Mouse (Mus musculus) heart, adult 2 months (tissue): ENCODE measurements around the gene Hjurp. TPM values are rescaled to one million over a fixed set of nuclear protein-coding genes. Genes with fewer than 3 reads are reported as not detected.

ENCODE experiments used
- DNase-seq, 2 experiments: peaks; one replicate each; pipeline ENCODE4 v3.0.0; 2021
- H3K27ac ChIP-seq: fragments of 200-600 bp; 2 replicates; pipeline ENCODE4 v1.8.1; 2022
- H3K27me3 ChIP-seq: fragments of 200-500 bp; 2 replicates; pipeline ENCODE4 v1.6.1; 2012; ENCODE audit warnings: mild to moderate bottlenecking, low read length, inconsistent platforms, mixed read lengths; ENCODE audit not compliant: control insufficient read depth, insufficient read depth
- H3K36me3 ChIP-seq: fragments of 200-500 bp; 2 replicates; pipeline ENCODE4 v1.6.1; 2012; ENCODE audit warnings: low read length, inconsistent platforms; ENCODE audit not compliant: control insufficient read depth, insufficient read depth
- H3K4me1 ChIP-seq: fragments of 200-500 bp; 2 replicates; pipeline ENCODE4 v1.6.1; 2011; ENCODE audit warnings: low read length; ENCODE audit not compliant: control insufficient read depth, insufficient read depth
- H3K4me3 ChIP-seq: fragments of 200-600 bp; 2 replicates; pipeline ENCODE4 v1.8.1; 2022
- H3K79me2 ChIP-seq: fragments of 200-500 bp; replicated peaks from 2 replicates; pipeline ENCODE4 v1.6.1; 2012; ENCODE audit warnings: mild to moderate bottlenecking, inconsistent platforms, low read length, moderate library complexity, mixed read lengths; ENCODE audit not compliant: control insufficient read depth, insufficient read depth
- H3K9ac ChIP-seq: fragments of 200-500 bp; 2 replicates; pipeline ENCODE4 v1.6.1; 2012; ENCODE audit warnings: low read depth, mild to moderate bottlenecking, control low read depth, inconsistent platforms, low read length, mixed read lengths
- CTCF ChIP-seq: fragments of 200-600 bp; IDR thresholded peaks from 2 replicates; pipeline ENCODE4 v1.8.1; 2022; ENCODE audit warnings: antibody characterized with exemption, mild to moderate bottlenecking, moderate library complexity
- EP300 ChIP-seq: fragments of 200-500 bp; IDR thresholded peaks from 2 replicates; pipeline ENCODE4 v1.6.1; 2011; ENCODE audit warnings: low read depth, low read length, control low read depth; ENCODE audit not compliant: insufficient read depth
- POLR2A ChIP-seq: fragments of 200-500 bp; IDR thresholded peaks from 2 replicates; pipeline ENCODE4 v1.6.1; 2011; ENCODE audit warnings: mild to moderate bottlenecking, low read depth, low read length, control low read depth; ENCODE audit not compliant: insufficient read depth
- WGBS: fragments of 180-500 bp; shearing (Covaris S2); methylation state at CpG from one replicate; pipeline ENCODE4 v1.1.7; 2018; 5-methylcytosine and 5-hydroxymethylcytosine counted together
- intact Hi-C: fragments of 180-260 bp; cut with DNase I; formaldehyde crosslinking; loops from one replicate; pipeline ENCODE4 v1.15.1; 2025
- polyA plus RNA-seq: library from polyadenylated mRNA; depleted of rRNA; stranded (reverse); fragments of >200 nt; gene quantifications from 2 replicates; pipeline ENCODE4 v1.2.3, GENCODE M21; 2012
- total RNA-seq, 2 experiments: library from RNA; stranded (reverse); gene quantifications; 2 replicates each; pipeline ENCODE4 v1.2.3; 2021

Gene Hjurp
- total and polyA plus RNA-seq, 3 experiments, result 8.7 to 23.9 (median 11.5) TPM

- Histone ChIP-seq H3K36me3 (no peaks in the 10 kb centered on the region), H3K4me3 (no peak overlapping the region), H3K79me2 (no peaks in the 10 kb centered on the region), H3K27me3 (no peaks in the 10 kb centered on the region), H3K27ac (no peak overlapping the region), H3K4me1 (peaks cover 3% of the 10 kb centered on the region), H3K9ac (no peak overlapping the region)
- WGBS, result 53% methylated on average over 8 of the region's 8 CpGs
- TF ChIP-seq CTCF (no peak), POLR2A (no peak), EP300 (no peak)
- peak; percentile 57 to 67 for DNase-seq
- intact Hi-C loops, result no loop called here
Observed at GRCm38 (mm10) chr1:88258881-88259642, 18.4 kb downstream of the Hjurp start.

- no peak for TF ChIP-seq EP300
- no peak for TF ChIP-seq CTCF
- no peak for TF ChIP-seq POLR2A
- no peak overlapping the region for H3K27ac ChIP-seq
- H3K4me3 ChIP-seq, result no peak overlapping the region
- DNase-seq, result no peak
- H3K36me3 ChIP-seq, result no peaks in the 10 kb centered on the region
- H3K27me3 ChIP-seq, result no peaks in the 10 kb centered on the region
- 63% methylated on average over 6 of the region's 6 CpGs for WGBS
- H3K4me1 ChIP-seq, result peaks cover 3% of the 10 kb centered on the region
- intact Hi-C loops, result no loop called here
- H3K79me2 ChIP-seq, result no peaks in the 10 kb centered on the region
- H3K9ac ChIP-seq, result no peak overlapping the region
Observed at GRCm38 (mm10) chr1:88258361-88258760, 19.1 kb downstream of the Hjurp start.

- peak in 1 of 2 experiments; percentile 44 for DNase-seq
- Histone ChIP-seq H3K79me2 (no peaks in the 10 kb centered on the region), H3K4me3 (no peak overlapping the region), H3K27ac (no peak overlapping the region), H3K9ac (no peak overlapping the region), H3K27me3 (no peaks in the 10 kb centered on the region), H3K36me3 (no peaks in the 10 kb centered on the region), H3K4me1 (peaks cover 3% of the 10 kb centered on the region)
- intact Hi-C loops, result no loop called here
- WGBS, result 80% methylated on average over 6 of the region's 6 CpGs
- no peak for TF ChIP-seq EP300
- no peak for TF ChIP-seq POLR2A
Observed at GRCm38 (mm10) chr1:88257681-88258080, 19.8 kb downstream of the Hjurp start.

- WGBS, result 75% methylated on average over 10 of the region's 10 CpGs
Observed at GRCm38 (mm10) chr1:88256886-88257663, 20.4 kb downstream of the Hjurp start.

GRCm38 (mm10) chr1:88255989-88256754 is 21.3 kb downstream of the Hjurp start:
- DNase-seq, result no peak

More at GRCm38 (mm10) chr1:88256886-88257663, 20.4 kb downstream of the Hjurp start:
- intact Hi-C loops, result no loop called here
- TF ChIP-seq EP300 (no peak), POLR2A (no peak), CTCF (no peak)
- DNase-seq, result peak in 1 of 2 experiments; percentile 38
- Histone ChIP-seq H3K36me3 (no peaks in the 10 kb centered on the region), H3K4me1 (peaks cover 3% of the 10 kb centered on the region), H3K27ac (no peak overlapping the region), H3K9ac (no peak overlapping the region), H3K27me3 (no peaks in the 10 kb centered on the region), H3K79me2 (no peaks in the 10 kb centered on the region), H3K4me3 (no peak overlapping the region)

More at GRCm38 (mm10) chr1:88255989-88256754, 21.3 kb downstream of the Hjurp start:
- Histone ChIP-seq H3K27ac (no peak overlapping the region), H3K79me2 (no peaks in the 10 kb centered on the region), H3K4me3 (no peak overlapping the region), H3K36me3 (no peaks in the 10 kb centered on the region), H3K27me3 (no peaks in the 10 kb centered on the region), H3K9ac (no peak overlapping the region), H3K4me1 (peaks cover 3% of the 10 kb centered on the region)
- intact Hi-C loops, result no loop called here
- TF ChIP-seq POLR2A (no peak), CTCF (no peak), EP300 (no peak)
- WGBS, result 75% methylated on average over 13 of the region's 13 CpGs
